Mouse (Mus musculus): ENCODE data around the gene Akna.

DNA sequence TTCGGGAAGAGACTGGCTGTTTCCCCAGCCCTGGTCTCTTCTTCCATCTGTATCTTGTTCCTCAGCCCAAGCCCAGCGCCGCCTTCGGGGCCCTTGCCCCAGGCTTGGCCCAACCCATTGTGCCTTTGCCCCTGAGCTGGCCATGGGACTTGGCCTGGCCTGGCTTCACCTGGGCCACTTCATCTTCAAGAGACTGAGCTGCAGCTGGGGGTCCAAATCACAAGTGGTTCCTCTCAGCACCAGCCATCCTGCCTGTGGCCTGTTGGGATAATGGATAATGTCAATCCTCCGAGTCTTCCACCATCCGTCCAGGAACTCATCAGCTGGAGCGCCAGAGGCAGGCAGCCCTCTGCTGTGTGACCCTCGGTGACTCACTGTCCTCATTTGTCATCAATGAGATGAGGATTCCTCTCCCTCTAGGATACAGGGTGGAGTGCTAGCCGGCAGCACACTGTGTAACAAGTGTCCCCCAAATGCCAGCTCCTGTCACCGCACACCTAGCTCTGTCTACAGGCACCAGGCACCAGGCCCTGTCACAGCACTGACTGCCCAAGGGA, 5.1 kb downstream of the Akna start:
- TF ChIP-seq POLR2A (IDR thresholded peaks at IDR 0.05; ENCODE audit: insufficient read length, low read depth) (no peak), TCF12 (IDR thresholded peaks at IDR 0.05; ENCODE audit: insufficient read depth, poor library complexity, severe bottlenecking) (no peak), POLR2AphosphoS2 (IDR thresholded peaks at IDR 0.05; ENCODE audit: insufficient read length, low read depth) (no peak), MAX (IDR thresholded peaks at IDR 0.05; ENCODE audit: low read depth) (no peak), MYOD1 (IDR thresholded peaks at IDR 0.05; ENCODE audit: control insufficient read depth in 1 of 3, insufficient read length in 2 of 3, low read depth in 2 of 3) (no peak), E2F4 (IDR thresholded peaks at IDR 0.05; ENCODE audit: insufficient read depth) (no peak), SRF (IDR thresholded peaks at IDR 0.05; ENCODE audit: control insufficient read depth, insufficient read length, low read depth) (no peak), CEBPB (IDR thresholded peaks at IDR 0.05; ENCODE audit: insufficient read depth, poor library complexity, severe bottlenecking) (no peak), USF1 (IDR thresholded peaks at IDR 0.05; ENCODE audit: low read depth) (no peak), REST (IDR thresholded peaks at IDR 0.05; ENCODE audit: insufficient read depth, insufficient read length) (no peak), TCF3 (IDR thresholded peaks at IDR 0.05; ENCODE audit: insufficient read length, low read depth) (no peak), MYOG (IDR thresholded peaks at IDR 0.05; ENCODE audit: control insufficient read depth in 1 of 3, insufficient read depth in 1 of 3, insufficient read length in 2 of 3, low read depth in 2 of 3) (no peak)
